Mouse (Mus musculus) midbrain, embryonic 11.5 days (tissue): ENCODE measurements around the gene C1qtnf5. TPM values are rescaled to one million over a fixed set of nuclear protein-coding genes. Genes with fewer than 3 reads are reported as not detected.

Experiments used
- ATAC-seq: fragments of 200-750 bp; cut with Nextera tagmentation; 2 replicates; pipeline ENCODE4 v1.8.0; 2017; ENCODE audit warnings: moderate TSS enrichment, moderate library complexity; ENCODE audit not compliant: low FRiP score
- DNase-seq: peaks from one replicate; pipeline ENCODE4 v3.0.0; 2015; ENCODE audit warnings: low spot score; ENCODE audit errors: missing footprints
- H3K27ac ChIP-seq: fragments of 300-500 bp; sonication (generic); 2 replicates; pipeline ENCODE4 v1.5.1; 2014; ENCODE audit warnings: low read depth, low read length
- H3K27me3 ChIP-seq: fragments of 300-500 bp; sonication (generic); 2 replicates; pipeline ENCODE4 v1.6.1; 2014; ENCODE audit warnings: mild to moderate bottlenecking, low read length, moderate library complexity, mixed read lengths; ENCODE audit not compliant: control insufficient read depth, insufficient read depth
- H3K36me3 ChIP-seq: fragments of 300-500 bp; sonication (generic); 2 replicates; pipeline ENCODE4 v1.6.1; 2014; ENCODE audit warnings: mild to moderate bottlenecking, low read length, moderate library complexity, mixed read lengths; ENCODE audit not compliant: control insufficient read depth, insufficient read depth
- H3K4me1 ChIP-seq: fragments of 300-500 bp; sonication (generic); 2 replicates; pipeline ENCODE4 v1.6.1; 2014; ENCODE audit warnings: low read length; ENCODE audit not compliant: control insufficient read depth, insufficient read depth
- H3K4me2 ChIP-seq: fragments of 300-500 bp; sonication (generic); 2 replicates; pipeline ENCODE4 v1.6.1; 2014; ENCODE audit warnings: mild to moderate bottlenecking, moderate library complexity
- H3K4me3 ChIP-seq: fragments of 300-500 bp; sonication (generic); 2 replicates; pipeline ENCODE4 v1.5.1; 2014; ENCODE audit warnings: low read depth, low read length
- H3K9ac ChIP-seq: fragments of 300-500 bp; sonication (generic); 2 replicates; pipeline ENCODE4 v1.6.1; 2014; ENCODE audit warnings: low read length
- H3K9me3 ChIP-seq: fragments of 300-500 bp; sonication (generic); 2 replicates; pipeline ENCODE4 v1.6.1; 2016; ENCODE audit warnings: low read length; ENCODE audit not compliant: control insufficient read depth
- WGBS: fragments of 180-500 bp; shearing (Covaris S2); extraction: QIAGEN DNeasy Blood & Tissue Kit; methylation state at CpG from one replicate; pipeline ENCODE4 v1.1.7; 2014; 5-methylcytosine and 5-hydroxymethylcytosine counted together
- polyA plus RNA-seq: library from polyadenylated mRNA; unstranded; fragments of >200 nt; fragmentation: Nextera tagmentation; extraction: Ambion mirVana; gene quantifications from 2 replicates; pipeline ENCODE4 v1.2.1, GENCODE M21; 2014

Gene C1qtnf5
- 0.85 and 0.99 TPM in 2 replicates for polyA plus RNA-seq

DNA sequence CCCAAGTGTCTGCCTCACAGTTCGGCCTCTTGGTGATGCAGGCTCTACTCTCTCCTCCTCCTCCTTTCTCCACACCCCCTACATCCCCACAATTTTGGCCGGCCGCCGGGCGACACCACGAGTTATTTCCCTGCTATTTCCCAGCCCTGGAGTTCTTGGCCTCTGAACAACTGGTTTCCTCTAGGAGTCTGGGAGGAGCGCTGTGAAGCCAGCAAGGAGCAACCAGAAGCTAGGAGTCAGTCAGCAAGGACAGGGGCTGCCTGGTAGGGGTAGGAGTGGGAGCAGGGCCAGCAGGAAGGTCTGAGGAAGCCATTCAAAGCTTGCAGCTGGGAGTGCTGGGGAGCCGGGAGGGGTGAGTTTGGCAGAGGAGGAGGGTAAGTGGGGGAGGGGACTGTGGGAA, at the start of gene C1qtnf5:
TSS of gene C1qtnf5 (plus strand) at position 136 of the 400 bp plus-strand sequence.
- Histone ChIP-seq H3K27ac (no peak within 1 kb of the TSS; the same call in 1 of the 2 replicates), H3K27me3 (no peaks in the 10 kb centered on the region), H3K4me2 (peak within 1 kb of the TSS; percentile 34), H3K4me1 (peaks cover 42% of the 10 kb centered on the region), H3K9me3 (no peaks in the 10 kb centered on the region), H3K36me3 (peaks cover 5% of the 10 kb centered on the region; the same call in 1 of the 2 replicates), H3K4me3 (no peak within 1 kb of the TSS; the same call in 1 of the 2 replicates), H3K9ac (peak within 1 kb of the TSS; percentile 44)
- ATAC-seq (peak; percentile 33; the same call in 1 of the 2 replicates), DNase-seq (no peak)
- WGBS = 23% methylated on average over 8 of the region's 8 CpGs

DNA sequence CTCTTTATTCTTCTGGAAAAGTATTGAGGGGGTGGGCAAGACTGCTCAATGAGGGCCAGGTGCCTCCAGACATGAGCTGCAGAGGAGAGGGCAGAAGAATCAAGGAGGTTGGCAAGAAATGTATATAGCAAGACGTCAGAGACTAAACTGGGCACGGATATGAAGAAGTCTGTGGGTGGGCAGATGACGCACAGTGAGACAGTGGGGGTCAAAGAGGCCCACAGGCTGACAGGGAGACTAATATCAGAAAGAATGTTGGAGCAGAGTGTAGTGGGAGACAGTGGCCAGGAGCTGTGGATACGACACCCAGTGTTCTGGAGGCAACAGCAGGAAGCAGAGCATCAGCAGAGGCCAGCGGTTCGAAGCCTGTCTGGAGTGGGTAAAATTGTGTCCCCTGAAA, 48.4 kb upstream of the C1qtnf5 start:
- Histone ChIP-seq H3K27ac (no peak overlapping the region), H3K9ac (no peak overlapping the region), H3K4me2 (no peak overlapping the region), H3K4me1 (no peaks in the 10 kb centered on the region), H3K4me3 (no peak overlapping the region), H3K27me3 (no peaks in the 10 kb centered on the region), H3K36me3 (no peaks in the 10 kb centered on the region), H3K9me3 (no peaks in the 10 kb centered on the region)
- 85% methylated on average over 6 of the region's 6 CpGs for WGBS
- DNase-seq = no peak
- ATAC-seq = no peak

DNA sequence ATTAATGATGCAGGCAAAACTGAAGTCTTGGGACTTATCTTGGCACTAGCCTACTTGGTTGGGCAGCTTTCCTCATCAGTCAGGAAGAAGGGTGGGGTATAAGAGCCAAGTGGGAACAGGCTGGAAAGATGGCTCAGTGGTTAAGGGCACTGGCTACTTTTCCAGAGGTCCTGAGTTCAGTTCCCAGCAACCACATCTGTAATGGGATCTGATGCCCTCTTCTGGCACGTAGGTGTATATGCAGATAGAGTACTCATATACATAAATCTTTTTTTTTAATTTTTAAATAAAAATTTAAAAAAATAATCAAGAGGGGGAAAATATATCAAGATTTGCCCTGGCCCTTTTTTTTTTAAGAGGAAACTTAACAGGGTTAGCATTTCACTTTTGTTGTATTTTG, 41.9 kb upstream of the C1qtnf5 start:
- no peak overlapping the region for H3K9ac ChIP-seq
- H3K4me1 ChIP-seq = peaks cover 4% of the 10 kb centered on the region; the same call in 1 of the 2 replicates
- H3K27ac ChIP-seq = no peak overlapping the region
- peak; percentile 64 for DNase-seq
- H3K36me3 ChIP-seq = no peaks in the 10 kb centered on the region
- WGBS = 41% methylated on average over 1 of the region's 1 CpGs
- no peak for ATAC-seq
- no peaks in the 10 kb centered on the region for H3K27me3 ChIP-seq
- no peak overlapping the region for H3K4me2 ChIP-seq
- H3K4me3 ChIP-seq = no peak overlapping the region
- no peaks in the 10 kb centered on the region for H3K9me3 ChIP-seq

DNA sequence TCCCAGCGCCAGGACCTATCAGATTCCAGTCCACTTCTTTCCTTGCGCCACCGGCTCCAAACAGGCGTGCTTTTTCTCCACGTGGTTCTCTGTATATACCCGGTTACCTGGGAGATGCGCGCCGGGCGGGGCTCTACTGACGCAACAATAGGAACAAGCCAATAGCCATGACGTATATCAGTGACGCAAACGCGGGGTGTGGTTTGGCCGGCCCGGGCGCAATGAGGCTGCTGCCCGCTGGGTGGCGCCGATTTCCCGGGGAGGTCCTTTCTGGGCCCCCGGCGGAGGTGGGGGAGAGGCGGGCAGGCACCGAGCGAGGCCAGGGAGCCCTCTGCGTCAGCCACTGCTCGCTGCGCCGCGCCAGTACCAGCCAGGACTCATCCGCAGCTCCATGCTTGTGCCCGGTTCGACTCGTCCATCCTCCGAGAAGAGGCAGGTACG, 40.2 kb upstream of the C1qtnf5 start, which contains the start of gene Usp2:
TSS of gene Usp2 (plus strand) at position 237 of the 441 bp plus-strand sequence.
- Histone ChIP-seq H3K4me3 (peak within 1 kb of the TSS; percentile 37), H3K4me1 (peaks cover 17% of the 10 kb centered on the region), H3K27ac (no peak within 1 kb of the TSS), H3K36me3 (no peaks in the 10 kb centered on the region), H3K27me3 (no peaks in the 10 kb centered on the region), H3K9me3 (no peaks in the 10 kb centered on the region), H3K4me2 (peak within 1 kb of the TSS; percentile 74), H3K9ac (peak within 1 kb of the TSS; percentile 49)
- under 1% methylated on average over 38 of the region's 38 CpGs for WGBS
- peak; percentile 100 for DNase-seq
- ATAC-seq = peak; percentile 98

DNA sequence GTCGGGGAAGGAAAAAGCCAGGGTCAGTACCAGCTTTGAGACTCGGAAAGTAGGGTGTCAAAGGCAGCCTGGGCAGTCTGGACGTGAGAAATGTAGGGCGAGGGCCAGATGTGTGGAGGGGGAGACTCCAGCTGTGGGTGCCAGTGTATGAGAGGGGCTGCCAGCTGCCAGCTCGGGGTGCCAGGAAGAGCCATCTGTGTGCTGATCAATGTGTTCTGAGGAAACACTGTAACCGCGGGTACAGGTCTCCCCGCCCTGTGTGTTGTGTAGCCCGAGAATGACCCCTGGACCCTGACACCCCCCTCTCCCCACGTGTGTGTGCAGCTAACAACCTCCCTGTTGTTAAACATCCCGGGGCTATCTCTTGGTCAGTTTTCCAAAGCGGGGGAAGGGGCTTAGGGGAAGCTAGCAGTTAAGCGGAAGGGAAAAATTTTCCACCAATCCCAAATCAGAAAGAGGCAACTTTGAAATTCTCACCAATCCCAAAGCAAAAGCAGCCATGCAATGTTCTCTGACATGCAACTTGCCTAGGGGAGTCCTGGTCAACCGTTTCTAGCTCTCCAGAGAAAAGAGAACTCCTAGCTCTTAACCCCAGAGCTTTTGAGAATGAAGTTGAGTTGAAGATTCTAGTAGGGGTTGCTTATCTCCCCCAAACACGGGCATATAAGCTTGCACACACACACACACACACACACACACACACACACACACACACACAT, 39.6 kb upstream of the C1qtnf5 start:
- peak overlapping the region; percentile 74 for H3K4me2 ChIP-seq
- 13% methylated on average over 15 of the region's 15 CpGs for WGBS
- ATAC-seq (no peak; the same call in 1 of the 2 replicates), DNase-seq (peak; percentile 85)
- no peak overlapping the region for H3K27ac ChIP-seq
- peaks cover 23% of the 10 kb centered on the region for H3K4me1 ChIP-seq
- H3K36me3 ChIP-seq = no peaks in the 10 kb centered on the region
- no peaks in the 10 kb centered on the region for H3K27me3 ChIP-seq
- peak overlapping the region; percentile 37 for H3K4me3 ChIP-seq
- H3K9ac ChIP-seq = peak overlapping the region; percentile 49
- no peaks in the 10 kb centered on the region for H3K9me3 ChIP-seq

DNA sequence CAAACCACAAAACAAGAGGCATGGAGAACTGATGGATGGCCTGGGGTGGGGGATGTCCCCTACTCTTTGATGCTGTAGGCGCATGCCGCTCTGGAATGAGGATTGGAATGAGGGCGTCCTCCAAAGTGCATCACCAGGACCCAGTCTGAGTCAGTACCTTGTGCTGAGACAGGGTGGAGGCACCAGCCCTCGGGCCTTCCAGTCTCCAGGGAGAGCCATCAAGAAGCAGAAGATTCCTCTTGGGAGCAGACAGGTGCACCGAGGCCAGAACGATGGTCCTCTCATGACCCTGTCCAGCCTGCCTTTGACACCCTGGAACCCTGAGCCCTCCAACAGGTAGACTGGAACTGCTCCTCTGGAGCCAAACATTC, 39.1 kb upstream of the C1qtnf5 start:
- H3K27ac ChIP-seq = no peak overlapping the region
- ATAC-seq = no peak
- no peaks in the 10 kb centered on the region for H3K36me3 ChIP-seq
- no peak overlapping the region for H3K9ac ChIP-seq
- H3K4me3 ChIP-seq = no peak overlapping the region
- no peaks in the 10 kb centered on the region for H3K27me3 ChIP-seq
- 91% methylated on average over 6 of the region's 6 CpGs for WGBS
- H3K9me3 ChIP-seq = no peaks in the 10 kb centered on the region
- H3K4me2 ChIP-seq = no peak overlapping the region
- DNase-seq = no peak
- H3K4me1 ChIP-seq = peaks cover 28% of the 10 kb centered on the region

DNA sequence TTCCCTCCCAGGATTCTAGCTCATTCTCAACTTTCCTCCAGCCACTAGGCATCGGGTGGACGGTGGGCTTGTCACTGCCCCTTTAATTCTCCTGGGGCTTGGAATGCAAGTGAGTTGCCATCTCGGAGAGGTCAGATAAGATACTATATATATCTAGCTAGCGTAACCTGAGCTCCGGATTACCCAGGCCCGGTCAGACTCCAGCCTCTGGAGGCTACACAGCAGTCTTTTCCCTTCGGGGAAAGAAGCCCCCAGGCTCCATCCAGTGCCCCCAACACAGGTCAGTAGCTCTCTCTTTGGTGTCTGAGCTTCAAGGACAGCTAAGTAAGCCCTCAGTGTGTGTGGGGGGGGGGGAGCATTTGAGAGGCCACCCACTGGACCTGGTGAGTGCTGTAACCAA, 37.8 kb upstream of the C1qtnf5 start:
- ATAC-seq (no peak), DNase-seq (no peak)
- H3K9ac ChIP-seq = no peak overlapping the region; the same call in 1 of the 2 replicates
- H3K9me3 ChIP-seq = no peaks in the 10 kb centered on the region
- no peaks in the 10 kb centered on the region for H3K27me3 ChIP-seq
- H3K4me3 ChIP-seq = no peak overlapping the region
- WGBS = 27% methylated on average over 7 of the region's 7 CpGs
- H3K4me2 ChIP-seq = no peak overlapping the region
- H3K36me3 ChIP-seq = no peaks in the 10 kb centered on the region
- peaks cover 33% of the 10 kb centered on the region for H3K4me1 ChIP-seq
- no peak overlapping the region for H3K27ac ChIP-seq

DNA sequence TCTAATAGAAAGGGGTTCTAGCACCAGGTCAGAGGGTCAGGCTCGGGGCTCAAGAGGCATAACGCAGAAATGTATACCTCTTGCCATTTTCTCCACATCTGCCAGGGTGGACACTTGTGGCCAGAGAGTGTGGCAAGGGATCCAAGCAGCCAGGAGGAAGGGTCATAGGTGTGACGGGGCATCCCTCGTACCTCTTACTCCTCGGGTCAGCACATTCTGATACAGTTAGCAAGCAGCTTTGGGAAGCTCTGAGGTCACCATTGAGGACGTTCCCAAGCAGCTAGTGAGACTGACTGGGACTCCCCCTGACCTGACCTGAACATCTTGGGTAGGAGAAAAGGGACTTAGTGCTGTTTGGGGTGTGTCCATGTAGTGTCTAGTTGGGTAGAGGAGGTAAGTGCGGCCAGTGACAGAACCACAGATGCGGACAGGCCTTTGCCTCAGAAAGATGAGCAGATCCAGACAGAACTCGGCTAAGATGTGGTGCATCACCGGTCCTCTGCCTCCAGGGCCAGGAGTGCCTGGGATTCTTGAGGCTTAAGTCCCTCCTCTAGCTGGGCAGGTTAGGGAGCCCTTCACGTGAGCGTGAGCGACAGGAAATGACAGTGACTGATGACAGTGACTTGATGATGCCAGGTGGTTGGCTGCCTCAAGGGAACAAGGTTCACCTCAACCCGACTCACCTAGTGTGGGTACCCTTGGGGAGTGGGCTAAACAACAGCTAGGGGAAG, 36.8 kb upstream of the C1qtnf5 start:
- WGBS = 78% methylated on average over 14 of the region's 14 CpGs
- DNase-seq = no peak
- no peaks in the 10 kb centered on the region for H3K27me3 ChIP-seq
- no peak overlapping the region for H3K4me3 ChIP-seq
- H3K9me3 ChIP-seq = no peaks in the 10 kb centered on the region
- no peak overlapping the region for H3K4me2 ChIP-seq
- ATAC-seq = no peak
- H3K4me1 ChIP-seq = peaks cover 33% of the 10 kb centered on the region
- no peak overlapping the region for H3K9ac ChIP-seq
- no peaks in the 10 kb centered on the region for H3K36me3 ChIP-seq
- H3K27ac ChIP-seq = no peak overlapping the region

DNA sequence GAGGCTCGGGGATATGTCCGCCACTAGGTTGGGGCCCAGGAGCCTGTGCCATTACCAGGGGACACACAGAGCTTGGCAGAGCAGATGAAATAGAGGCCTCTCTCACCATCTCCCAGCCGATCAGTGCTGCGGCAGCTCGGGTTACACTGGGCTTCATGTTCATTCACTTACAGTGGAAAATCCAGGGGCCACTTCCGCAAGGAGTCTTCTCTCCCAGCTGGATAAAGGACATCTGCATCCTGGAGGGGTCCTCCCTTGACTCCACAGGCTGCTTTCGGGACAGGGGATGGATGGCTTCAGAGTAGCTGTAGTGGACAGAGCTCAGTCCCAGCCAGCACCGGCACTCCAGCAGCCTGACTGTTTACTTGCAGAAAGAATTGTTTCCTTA, 36.2 kb upstream of the C1qtnf5 start:
- Histone ChIP-seq H3K9me3 (no peaks in the 10 kb centered on the region), H3K36me3 (no peaks in the 10 kb centered on the region), H3K4me1 (peaks cover 33% of the 10 kb centered on the region), H3K9ac (no peak overlapping the region), H3K4me3 (no peak overlapping the region), H3K27ac (no peak overlapping the region), H3K4me2 (no peak overlapping the region), H3K27me3 (no peaks in the 10 kb centered on the region)
- DNase-seq (peak; percentile 85), ATAC-seq (no peak)
- 52% methylated on average over 8 of the region's 8 CpGs for WGBS
